Mouse (Mus musculus) thymus, adult 2 months (tissue): ENCODE measurements around the gene S100a6.

Experiments
- CTCF ChIP-seq: fragments of 200-500 bp; IDR thresholded peaks from 2 replicates; pipeline ENCODE4 v1.5.1; 2012; ENCODE audit warnings: mild to moderate bottlenecking, control low read depth, low read length, moderate library complexity, borderline replicate concordance; ENCODE audit not compliant: control insufficient read depth, poor library complexity, insufficient read depth; ENCODE audit errors: extremely low read depth
- POLR2A ChIP-seq: fragments of 200-500 bp; IDR thresholded peaks from 2 replicates; pipeline ENCODE4 v1.6.1; 2012; ENCODE audit warnings: mild to moderate bottlenecking, low read length, control low read depth, moderate library complexity; ENCODE audit not compliant: control insufficient read depth, poor library complexity, insufficient read depth; ENCODE audit errors: extremely low read depth

- TF ChIP-seq CTCF (no peak), POLR2A (no peak)
Observed at GRCm38 (mm10) chr3:90596810-90597209, 15.9 kb upstream of the S100a6 start.
